ENCODE assay signal across 8 mouse cellular contexts in genomic region chr8:122139784-122140183, GRCm38 (mm10).
A peak's percentile ranks its signal among the peaks of the same experiment; 100 is the strongest.
DNase-seq lines count a peak whose midpoint lies in the region; ATAC-seq and TF ChIP-seq lines count a peak whose summit lies in the region.

No protein-coding gene starts in this region.

- peak; percentile 16 for DNase-seq in right cerebral cortex, postnatal 4 days
- DNase-seq in right cerebral cortex, postnatal 25 days: no peak
- peak; percentile 86 for DNase-seq in gastrocnemius, postnatal 10 days
- DNase-seq in ovary, postnatal 14 days (ENCODE audit: low spot score): peak; percentile 73
- peak; percentile 75 to 81 for DNase-seq in urinary bladder, postnatal 4 days (ENCODE audit: low spot score in 2 of 2)

- no peaks in the 10 kb centered on the region for H3K27me3 ChIP-seq in intestine, postnatal 0 days (replicated peaks; ENCODE audit: control insufficient read depth, insufficient read depth, low read length)
- no peaks in the 10 kb centered on the region for H3K27me3 ChIP-seq in liver, embryonic 16.5 days (ENCODE audit: control insufficient read depth, insufficient read depth, low read depth, low read length)

- H3K4me3 ChIP-seq in intestine, postnatal 0 days (ENCODE audit: low read depth, low read length): no peak overlapping the region
- no peak overlapping the region for H3K4me3 ChIP-seq in liver, embryonic 16.5 days (ENCODE audit: low read depth, low read length)

- 0 out of 2 replicates have a peak, but pooled peaks have one; percentile 37 for ATAC-seq in cerebellum, adult (ENCODE audit: insufficient number of reproducible peaks, low FRiP score, low TSS enrichment)
- peak; percentile 63 for ATAC-seq in intestine, postnatal 0 days
- ATAC-seq in liver, embryonic 16.5 days (ENCODE audit: low read depth): peak; percentile 55; the same call in 1 of the 2 replicates

- H3K9ac ChIP-seq in intestine, postnatal 0 days (ENCODE audit: low read depth, low read length): no peak overlapping the region
- no peak overlapping the region for H3K9ac ChIP-seq in liver, embryonic 16.5 days (ENCODE audit: low read depth, low read length)

- no peaks in the 10 kb centered on the region for H3K4me1 ChIP-seq in intestine, postnatal 0 days (replicated peaks; ENCODE audit: control insufficient read depth, insufficient read depth, low read length)
- H3K4me1 ChIP-seq in liver, embryonic 16.5 days (ENCODE audit: control insufficient read depth, low read depth, low read length): no peaks in the 10 kb centered on the region

- WGBS in intestine, postnatal 0 days: 41% methylated on average over 5 of the region's 5 CpGs
- WGBS in liver, embryonic 16.5 days (ENCODE audit: insufficient replicate concordance): 33% methylated on average over 5 of the region's 5 CpGs

- peak; percentile 97 for TF ChIP-seq CTCF in intestine, postnatal 0 days (IDR thresholded peaks at IDR 0.05; ENCODE audit: low read depth)

- H3K27ac ChIP-seq in intestine, postnatal 0 days (ENCODE audit: low read depth, low read length): no peak overlapping the region
- H3K27ac ChIP-seq in liver, embryonic 16.5 days (ENCODE audit: low read length): no peak overlapping the region

- no peak overlapping the region for H3K4me2 ChIP-seq in intestine, postnatal 0 days (replicated peaks; ENCODE audit: low read depth)
- H3K4me2 ChIP-seq in liver, embryonic 16.5 days (ENCODE audit: low read depth, low read length): no peak overlapping the region

- H3K36me3 ChIP-seq in intestine, postnatal 0 days (ENCODE audit: control insufficient read depth, insufficient read depth): no peaks in the 10 kb centered on the region
- no peaks in the 10 kb centered on the region for H3K36me3 ChIP-seq in liver, embryonic 16.5 days (ENCODE audit: control insufficient read depth, insufficient read depth)

- no peaks in the 10 kb centered on the region for H3K9me3 ChIP-seq in intestine, postnatal 0 days (ENCODE audit: control insufficient read depth)
- no peaks in the 10 kb centered on the region for H3K9me3 ChIP-seq in liver, embryonic 16.5 days (replicated peaks; ENCODE audit: control insufficient read depth, low read length)
